Mouse (Mus musculus): ENCODE results near the gene 5330417H12Rik.

- no peak for TF ChIP-seq POLR2A (IDR thresholded peaks at IDR 0.05; ENCODE audit: borderline replicate concordance, low read depth, low read length)
- no peak for TF ChIP-seq CTCF (IDR thresholded peaks at IDR 0.05; ENCODE audit: low read depth, low read length)
Observed at GRCm38 (mm10) chr7:107666262-107666902, 41.4 kb upstream of the 5330417H12Rik start.
